Mouse (Mus musculus) c-Kit-negative CD71-positive TER-119-positive erythroid progenitor cells, embryonic 14.5 days (primary cell): ENCODE results near the gene Olfr684.

Experiments used
- DNase-seq: peaks from one replicate; pipeline ENCODE4 v3.0.0-alpha.2; 2013; ENCODE audit warnings: low read depth, low spot score

Olfr684 gene

GRCm38 (mm10) chr7:105163553-105163952, at the start of gene Olfr684:
Gene Olfr684, minus strand, starts transcription at chr7:105163653.
- no peak for DNase-seq

DNA sequence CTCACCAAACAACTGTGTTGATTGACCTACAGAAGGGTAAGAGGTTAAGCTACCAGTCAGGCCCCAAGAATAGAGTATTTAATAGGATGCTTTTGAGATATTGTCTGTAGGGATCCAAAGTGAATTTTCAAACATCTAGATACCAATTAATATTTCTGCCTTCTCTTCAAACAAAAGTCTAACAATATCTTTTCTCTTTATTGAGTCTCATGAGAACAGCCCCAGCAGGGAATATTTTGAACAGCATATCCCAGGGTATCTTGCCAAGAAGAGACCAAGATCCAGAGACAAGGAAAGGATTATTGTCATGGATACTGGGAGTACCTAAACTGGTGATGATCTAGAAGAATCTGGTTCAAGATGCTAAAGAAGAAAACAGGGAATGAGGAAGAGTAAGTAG, 43.9 kb upstream of the Olfr684 start, which contains the start of gene Olfr686:
TSS of gene Olfr686 (minus strand) at position 101 of the 400 bp plus-strand sequence.
- DNase-seq = no peak

- DNase-seq = no peak
Observed at GRCm38 (mm10) chr7:105185912-105186311, 22.5 kb upstream of the Olfr684 start, which contains the start of gene Olfr685. Gene Olfr685, minus strand, starts transcription at chr7:105186012.

DNA sequence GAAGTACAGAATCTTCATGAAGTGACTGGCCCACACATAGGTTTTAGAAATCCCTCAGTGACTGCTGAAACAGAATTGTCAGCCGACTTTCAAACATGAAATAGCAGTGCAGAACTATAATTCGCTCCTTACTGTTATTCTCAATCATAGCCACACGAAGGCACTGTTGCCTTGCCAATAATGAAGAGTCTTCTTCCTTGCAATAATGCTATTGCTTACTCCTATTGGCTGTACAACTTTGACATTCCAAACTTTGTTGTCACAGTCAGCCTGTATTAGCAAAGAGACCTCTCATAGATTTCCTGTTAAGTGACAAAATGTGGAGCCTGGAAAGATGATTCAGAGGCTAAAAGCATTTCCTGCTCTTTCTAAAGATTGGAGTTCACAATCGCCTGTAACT, 7.3 kb upstream of the Olfr684 start:
- no peak for DNase-seq

- DNase-seq = no peak
Observed at GRCm38 (mm10) chr7:105146912-105147311, 16.5 kb downstream of the Olfr684 start, which contains the start of gene Olfr683. Gene Olfr683, minus strand, starts transcription at chr7:105147012.

DNA sequence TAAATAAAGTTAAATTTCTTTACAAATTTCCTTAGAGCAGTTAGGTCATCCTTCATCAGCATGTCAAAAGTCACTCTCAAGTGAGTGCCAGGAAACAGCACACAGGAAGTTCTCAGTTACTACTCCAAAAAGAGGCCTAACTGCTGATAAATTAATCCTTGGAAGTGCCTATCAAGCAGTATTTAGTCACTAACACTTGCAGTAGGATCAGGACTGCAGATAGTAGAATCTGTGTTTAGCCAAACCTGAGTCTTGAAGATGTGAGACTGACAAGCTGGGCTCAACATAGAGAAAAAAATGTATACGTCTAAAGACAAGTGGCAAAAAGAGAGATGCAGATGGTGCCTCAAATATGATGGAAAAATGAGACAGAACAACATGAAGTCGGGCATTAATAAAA, 22.2 kb downstream of the Olfr684 start:
- DNase-seq = no peak

DNA sequence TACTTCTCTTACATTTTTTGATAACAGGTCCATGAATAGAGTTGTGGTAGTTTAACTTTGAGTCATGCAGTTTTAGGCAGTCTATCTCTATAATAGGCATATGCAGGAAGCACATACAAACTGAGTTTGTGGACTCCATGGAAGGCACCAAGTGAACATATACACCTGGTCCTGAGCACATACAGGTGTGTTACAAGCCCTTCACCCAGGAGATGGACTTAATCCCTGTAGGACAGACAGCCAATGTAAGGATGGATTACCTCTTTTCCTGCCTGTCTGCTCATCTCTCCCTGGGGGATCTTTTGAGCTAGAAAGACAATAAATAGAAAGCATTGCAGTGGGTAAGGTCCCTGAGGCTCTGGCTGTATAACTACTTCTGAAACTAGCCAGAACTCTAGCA, 46.9 kb downstream of the Olfr684 start, which contains the start of gene Olfr681:
TSS of gene Olfr681 (plus strand) at position 301 of the 400 bp plus-strand sequence.
- no peak for DNase-seq
